Mouse (Mus musculus): Measurements from ENCODE around the gene Sys1. TPM values are rescaled to one million over a fixed set of nuclear protein-coding genes. Genes with fewer than 3 reads are reported as not detected.

Sys1 gene
- total RNA-seq (2023) = 10 to 100 TPM; 26.3 to 27.8 TPM

GRCm38 (mm10) chr2:164456864-164457300, at the start of gene Sys1:
Gene Sys1, plus strand, starts transcription at chr2:164456964.

GRCm38 (mm10) chr2:164443460-164444000, 13.2 kb upstream of the Sys1 start, which contains the start of gene Sdc4:
Gene Sdc4, minus strand, starts transcription at chr2:164443887.

GRCm38 (mm10) chr2:164460745-164461551, 4.2 kb downstream of the Sys1 start, which contains the start of gene Gm20458:
Gene Gm20458, plus strand, starts transcription at chr2:164460967.

GRCm38 (mm10) chr2:164473624-164474023, 16.9 kb downstream of the Sys1 start, which contains the start of gene Trp53tg5:
Gene Trp53tg5, minus strand, starts transcription at chr2:164473724.

GRCm38 (mm10) chr2:164485681-164486257, 29.0 kb downstream of the Sys1 start, which contains the start of gene Dbndd2:
Gene Dbndd2, plus strand, starts transcription at chr2:164486106.

GRCm38 (mm10) chr2:164496847-164497690, 40.3 kb downstream of the Sys1 start, which contains the start of gene Pigt:
Gene Pigt, plus strand, starts transcription at chr2:164497520.

Other genes with a start within 250 kb of the Sys1 start
- not detected for gene Wfdc15b, start 235.3 kb upstream of the Sys1 start, total RNA-seq (2023)
- gene Svs2, start 218.5 kb upstream of the Sys1 start, total RNA-seq (2023) = not detected
- gene Svs3b, start 200.3 kb upstream of the Sys1 start, total RNA-seq (2023) = not detected
- gene Svs4, start 178.5 kb upstream of the Sys1 start, total RNA-seq (2023) = not detected
- not detected for gene Svs3a, start 167.7 kb upstream of the Sys1 start, total RNA-seq (2023)
- not detected for gene Svs6, start 140.2 kb upstream of the Sys1 start, total RNA-seq (2023)
- gene Svs5, start 124.2 kb upstream of the Sys1 start, total RNA-seq (2023) = not detected
- 100 to 1,000 TPM; 492 to 509 TPM for gene Slpi, start 67.9 kb upstream of the Sys1 start, total RNA-seq (2023)
- not detected for gene Rbpjl, start 53.8 kb upstream of the Sys1 start, total RNA-seq (2023)
- not detected for gene Matn4, start 51.8 kb upstream of the Sys1 start, total RNA-seq (2023)
- gene Sdc4, start 13.1 kb upstream of the Sys1 start, total RNA-seq (2023) = 1 to 10 TPM; 1.3 to 1.4 TPM
- 1 to 10 TPM in 1 of 2 experiments, not detected in 1; 1.7 TPM for gene Gm20458, start 4.0 kb downstream of the Sys1 start, total RNA-seq (2023)
- not detected for gene Trp53tg5, start 16.8 kb downstream of the Sys1 start, total RNA-seq (2023)
- gene Dbndd2, start 29.1 kb downstream of the Sys1 start, total RNA-seq (2023) = 1 to 10 TPM; 2.1 to 2.7 TPM
- 10 to 100 TPM; 51.9 to 55.3 TPM for gene Pigt, start 40.6 kb downstream of the Sys1 start, total RNA-seq (2023)
- not detected for gene Wfdc2, start 105.4 kb downstream of the Sys1 start, total RNA-seq (2023)
- gene Spint3, start 116.5 kb downstream of the Sys1 start, total RNA-seq (2023) = not detected
- gene Wfdc6a, start 128.5 kb downstream of the Sys1 start, total RNA-seq (2023) = not detected
- not detected for gene Eppin, start 136.6 kb downstream of the Sys1 start, total RNA-seq (2023)
- gene Wfdc6b, start 156.6 kb downstream of the Sys1 start, total RNA-seq (2023) = not detected
- not detected for gene Wfdc8, start 156.7 kb downstream of the Sys1 start, total RNA-seq (2023)
- gene Wfdc16, start 181.8 kb downstream of the Sys1 start, total RNA-seq (2023) = not detected
- gene Wfdc10, start 199.1 kb downstream of the Sys1 start, total RNA-seq (2023) = 10 to 100 TPM; 13.6 to 15.0 TPM
- gene Wfdc9, start 199.6 kb downstream of the Sys1 start, total RNA-seq (2023) = not detected
- gene Wfdc11, start 217.1 kb downstream of the Sys1 start, total RNA-seq (2023) = not detected
- gene Wfdc13, start 228.1 kb downstream of the Sys1 start, total RNA-seq (2023) = not detected
- not detected for gene Spint4, start 241.5 kb downstream of the Sys1 start, total RNA-seq (2023)